Mouse (Mus musculus) midbrain, embryonic 15.5 days (tissue): ENCODE measurements at regions not wholly inside any gene's neighbourhood (a gene's known extent, or its start where the extent isn't known, plus 50 kb on each side); places are given as distances from the start of the nearest gene placed in this dataset.
"Not testable (repeated sequence)": the region's sequence is repeated elsewhere in the genome, so short reads cannot be mapped to it uniquely, and the experiment has no call there.

Source experiments
- ATAC-seq: fragments of 200-750 bp; cut with Nextera tagmentation; replicated peaks from 2 replicates; pipeline ENCODE4 v1.8.0; 2017; ENCODE audit warnings: moderate TSS enrichment
- H3K27ac ChIP-seq: fragments of 300-500 bp; sonication (generic); 2 replicates; pipeline ENCODE4 v1.5.1; 2015; ENCODE audit warnings: mild to moderate bottlenecking, inconsistent platforms
- H3K27me3 ChIP-seq: fragments of 300-500 bp; sonication (generic); replicated peaks from 2 replicates; pipeline ENCODE4 v1.6.1; 2015; ENCODE audit warnings: inconsistent platforms
- H3K36me3 ChIP-seq: fragments of 300-500 bp; sonication (generic); replicated peaks from 2 replicates; pipeline ENCODE4 v1.6.1; 2015; ENCODE audit warnings: inconsistent platforms
- H3K4me1 ChIP-seq: fragments of 300-500 bp; sonication (generic); 2 replicates; pipeline ENCODE4 v1.6.1; 2015; ENCODE audit warnings: inconsistent platforms
- H3K4me2 ChIP-seq: fragments of 300-500 bp; sonication (generic); 2 replicates; pipeline ENCODE4 v1.6.1; 2015; ENCODE audit warnings: inconsistent platforms, mild to moderate bottlenecking, moderate library complexity
- H3K4me3 ChIP-seq: fragments of 300-500 bp; sonication (generic); 2 replicates; pipeline ENCODE4 v1.5.1; 2015; ENCODE audit warnings: mild to moderate bottlenecking, inconsistent platforms
- H3K9ac ChIP-seq: fragments of 300-500 bp; sonication (generic); 2 replicates; pipeline ENCODE4 v1.6.1; 2015; ENCODE audit warnings: mild to moderate bottlenecking, inconsistent platforms
- H3K9me3 ChIP-seq: fragments of 300-500 bp; sonication (generic); 2 replicates; pipeline ENCODE4 v1.6.1; 2016; ENCODE audit warnings: inconsistent platforms
- WGBS: fragments of 180-500 bp; shearing (Covaris S2); methylation state at CpG from one replicate; pipeline ENCODE4 v1.1.7; 2015; ENCODE audit warnings: mixed read lengths; 5-methylcytosine and 5-hydroxymethylcytosine counted together

- H3K9me3 ChIP-seq, H3K27me3 ChIP-seq, H3K9ac ChIP-seq, H3K4me2 ChIP-seq, H3K4me1 ChIP-seq, H3K27ac ChIP-seq, H3K36me3 ChIP-seq, ATAC-seq, H3K4me3 ChIP-seq: not testable (repeated sequence)
- 77% methylated on average over 3 of the region's 5 CpGs for WGBS
Observed at GRCm38 (mm10) chrX:152511922-152512321, 51.2 kb upstream of the Cldn34a start.

GRCm38 (mm10) chrX:152505405-152505804 is 57.7 kb upstream of the Cldn34a start:
- not testable (repeated sequence) for H3K9ac ChIP-seq, H3K4me1 ChIP-seq, H3K9me3 ChIP-seq, H3K4me3 ChIP-seq, H3K36me3 ChIP-seq, ATAC-seq, H3K27me3 ChIP-seq, H3K4me2 ChIP-seq, H3K27ac ChIP-seq
- no CpG with 5 or more reads among the region's 3 CpGs for WGBS

GRCm38 (mm10) chrX:152499371-152499957 is 63.7 kb upstream of the Cldn34a start:
- H3K9ac ChIP-seq, H3K4me3 ChIP-seq, H3K4me1 ChIP-seq, H3K4me2 ChIP-seq, H3K27me3 ChIP-seq, H3K27ac ChIP-seq, ATAC-seq, H3K36me3 ChIP-seq, H3K9me3 ChIP-seq: not testable (repeated sequence)
- no CpG with 5 or more reads among the region's 5 CpGs for WGBS

- no peak for ATAC-seq
- Histone ChIP-seq H3K4me3 (no peak overlapping the region), H3K9me3 (no peaks in the 10 kb centered on the region), H3K4me2 (no peak overlapping the region), H3K9ac (no peak overlapping the region), H3K4me1 (no peaks in the 10 kb centered on the region), H3K27ac (no peak overlapping the region), H3K36me3 (no peaks in the 10 kb centered on the region), H3K27me3 (peaks cover 17% of the 10 kb centered on the region; the same call in 1 of the 2 replicates)
- 31% methylated on average over 4 of the region's 4 CpGs for WGBS
Observed at GRCm38 (mm10) chrX:152471387-152472010, 91.6 kb upstream of the Cldn34a start.

- ATAC-seq, H3K4me2 ChIP-seq, H3K36me3 ChIP-seq, H3K27me3 ChIP-seq, H3K9me3 ChIP-seq, H3K27ac ChIP-seq, H3K9ac ChIP-seq, H3K4me3 ChIP-seq, H3K4me1 ChIP-seq: not testable (repeated sequence)
- no CpG with 5 or more reads among the region's 5 CpGs for WGBS
Observed at GRCm38 (mm10) chrX:152424432-152424958, 56.0 kb upstream of the Gpr173 start.

- H3K4me1 ChIP-seq, H3K9me3 ChIP-seq, H3K36me3 ChIP-seq, H3K27me3 ChIP-seq, H3K27ac ChIP-seq, H3K9ac ChIP-seq, H3K4me3 ChIP-seq, H3K4me2 ChIP-seq: not testable (repeated sequence)
- ATAC-seq: peak; percentile 48; the same call in 1 of the 2 replicates
- no CpG with 5 or more reads among the region's 3 CpGs for WGBS
Observed at GRCm38 (mm10) chrX:152418512-152418911, 50.0 kb upstream of the Gpr173 start.
